Mouse (Mus musculus): ENCODE measurements around the gene Chgb.

DNA sequence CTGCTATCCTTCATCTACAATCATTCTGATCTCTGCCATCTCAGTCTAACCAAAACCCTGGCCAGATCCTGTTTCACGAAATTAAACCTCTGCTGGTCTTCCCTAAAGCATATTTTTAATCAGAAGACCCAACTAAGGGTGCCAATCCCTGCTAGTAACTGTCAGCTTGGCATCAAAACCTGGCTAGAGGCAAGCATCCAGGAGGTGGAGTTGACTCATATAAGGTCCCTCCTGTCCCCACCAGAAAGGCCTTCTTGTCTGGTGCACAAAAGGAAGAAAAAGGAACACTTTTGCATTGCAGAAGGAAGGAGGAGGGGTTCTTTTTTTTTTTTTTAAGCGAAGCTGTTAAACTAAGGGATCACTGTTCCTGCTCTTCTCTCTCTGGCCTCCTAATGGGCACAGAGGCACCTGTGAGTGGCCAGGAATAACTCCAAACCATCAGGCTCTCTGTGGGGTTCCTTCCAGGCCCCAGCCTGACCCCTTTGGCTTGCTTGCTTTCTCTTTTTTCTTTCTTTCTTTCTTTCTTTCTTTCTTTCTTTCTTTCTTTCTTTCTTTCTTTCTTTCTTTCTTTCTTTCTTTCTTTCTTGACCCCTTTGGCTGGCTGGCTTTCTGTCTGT lies 42.2 kb upstream of the Chgb start:
- no peak for TF ChIP-seq CTCF (IDR thresholded peaks at IDR 0.05; ENCODE audit: low read depth, low read length)
- no peak for TF ChIP-seq POLR2A (IDR thresholded peaks at IDR 0.05; ENCODE audit: insufficient read depth, low read length)
- no peak for TF ChIP-seq EP300 (IDR thresholded peaks at IDR 0.05; ENCODE audit: insufficient read depth, low read depth, low read length)

Measured in ES-Bruce4 (cell line).